Mouse (Mus musculus): Measurements from ENCODE around the gene Rab5a.
"Not testable (repeated sequence)": the region's sequence is repeated elsewhere in the genome, so short reads cannot be mapped to it uniquely, and the experiment has no call there.

Gene Rab5a

DNA sequence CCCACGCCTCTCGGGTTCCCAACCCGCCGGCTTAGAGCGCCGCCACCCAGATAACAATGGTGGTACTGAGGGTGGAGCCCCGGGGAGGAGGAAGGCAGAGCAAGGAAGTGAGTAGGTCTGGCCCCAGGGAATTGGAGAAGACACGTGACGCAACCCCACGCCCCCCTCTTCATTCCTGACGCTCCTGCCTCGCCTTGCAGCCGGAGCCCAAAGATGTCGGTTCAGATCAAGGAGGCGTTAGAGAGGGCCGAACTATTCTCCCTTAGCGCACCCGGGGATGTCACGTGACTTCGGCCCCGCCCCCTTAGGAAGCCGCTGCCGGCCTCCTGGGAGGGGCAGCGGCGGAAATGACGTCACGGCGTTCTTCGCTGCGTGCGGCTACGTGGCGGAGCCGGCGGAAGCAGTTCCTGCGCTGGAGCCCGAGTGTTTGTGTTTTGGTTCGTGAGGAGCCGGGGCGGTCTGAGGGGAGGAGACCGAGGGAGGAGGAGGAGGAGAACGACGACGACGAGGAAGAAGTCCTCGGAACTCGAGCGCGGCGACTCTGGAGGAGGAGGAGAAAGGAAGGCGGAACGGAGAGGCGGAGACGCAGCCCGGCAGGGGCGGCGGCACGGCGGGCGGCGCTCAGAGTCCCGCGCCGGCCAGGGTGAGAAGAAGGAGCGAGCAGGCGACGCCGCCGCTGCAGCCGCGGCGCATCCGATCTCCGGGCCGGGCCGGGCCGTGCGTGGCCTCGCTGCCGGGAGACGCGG lies at the start of gene Rab5a:
Gene Rab5a (plus strand): TSS at position 377 of the 746 bp plus-strand sequence.
- peak; percentile 99 for DNase-seq (ENCODE audit: extremely low spot score, low spot score)

DNA sequence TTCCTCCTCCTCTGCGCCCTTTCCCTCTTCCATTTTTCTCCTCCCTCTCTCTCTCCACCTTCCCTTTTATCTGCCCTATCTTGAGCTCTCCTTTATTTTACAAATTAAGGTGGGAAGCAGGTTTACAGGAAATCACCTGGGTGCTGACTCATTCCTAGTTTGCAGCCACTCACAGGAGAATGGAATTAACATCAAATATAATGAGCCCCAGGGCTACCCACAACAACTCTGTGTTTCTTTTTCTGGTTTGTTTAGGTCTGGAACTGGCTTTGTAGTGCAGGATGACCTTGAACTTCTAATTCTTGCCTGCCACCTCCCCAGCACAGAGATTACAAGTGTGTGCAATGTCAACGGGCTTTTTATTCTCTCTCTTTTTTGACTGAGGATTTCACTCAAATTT lies 22.9 kb upstream of the Rab5a start:
- no peak for DNase-seq (ENCODE audit: extremely low spot score, low spot score)

DNA sequence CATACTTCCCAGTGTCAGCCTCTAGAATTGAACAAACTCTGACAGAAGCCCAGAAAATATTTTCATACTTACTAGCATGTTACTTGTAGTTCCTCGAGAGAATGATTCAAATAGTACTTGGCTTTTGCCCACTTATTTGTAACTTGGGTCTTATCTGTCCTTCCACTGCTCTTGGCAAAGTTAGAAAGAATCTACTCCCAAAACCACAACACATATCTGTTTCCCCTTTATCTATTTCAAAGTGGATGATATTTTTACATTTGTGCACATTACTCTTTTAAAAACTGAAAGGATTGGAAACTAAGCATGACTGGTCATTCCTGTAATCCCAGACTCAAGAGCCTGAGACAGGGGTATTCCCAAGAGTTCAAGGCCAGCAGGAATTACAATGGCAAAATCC lies 22.3 kb upstream of the Rab5a start:
- no peak for DNase-seq (ENCODE audit: extremely low spot score, low spot score)

DNA sequence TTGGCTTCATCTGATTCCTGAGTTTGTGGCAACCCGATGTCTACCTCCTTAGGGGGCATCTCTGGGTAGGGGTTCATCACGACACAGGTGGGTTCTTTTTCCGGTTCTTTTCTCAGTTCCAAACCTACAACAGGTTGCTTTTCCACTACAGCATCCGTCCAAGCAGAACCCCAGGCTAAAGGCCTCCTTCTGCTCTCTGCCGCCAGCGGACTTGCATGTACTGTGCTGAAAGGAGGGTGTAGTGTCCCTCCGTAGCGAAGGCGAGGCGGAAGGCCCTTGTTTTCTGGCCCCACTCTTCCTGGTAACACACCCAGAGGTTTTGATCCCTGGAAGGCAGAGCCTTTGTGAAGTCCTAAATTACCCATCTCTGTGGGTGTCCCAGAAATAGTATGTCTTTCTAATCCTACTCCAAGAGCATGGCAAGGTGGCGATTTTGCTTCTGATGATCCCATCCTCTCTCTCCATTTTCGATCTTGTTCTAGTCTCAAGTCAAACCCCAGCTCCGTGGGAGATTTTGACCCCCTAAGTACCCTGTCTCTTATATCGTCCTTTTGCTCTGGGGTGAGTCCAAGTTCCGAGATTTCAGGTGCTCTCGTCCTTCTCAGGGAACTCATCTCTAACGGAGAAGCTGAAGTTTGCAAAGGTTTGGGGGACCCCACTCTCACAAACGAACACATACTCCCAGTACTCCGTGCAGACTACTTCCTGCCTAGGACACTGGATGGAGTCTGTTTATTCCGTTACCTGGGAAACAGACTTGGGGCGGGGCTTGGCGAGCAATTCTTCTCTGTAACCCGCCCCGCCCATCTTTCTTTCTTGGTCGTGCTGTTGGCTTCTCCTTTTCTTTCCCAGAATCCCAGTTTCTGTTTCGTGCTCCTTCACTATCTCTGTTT lies 16.2 kb upstream of the Rab5a start, which contains the start of gene Efhb:
Gene Efhb (minus strand): TSS at position 719 of the 893 bp plus-strand sequence.
- DNase-seq (ENCODE audit: extremely low spot score, low spot score): peak; percentile 77

GRCm38 (mm10) chr17:53463496-53463840 lies 15.6 kb upstream of the Rab5a start:
- no peak for DNase-seq (ENCODE audit: extremely low spot score, low spot score)

DNA sequence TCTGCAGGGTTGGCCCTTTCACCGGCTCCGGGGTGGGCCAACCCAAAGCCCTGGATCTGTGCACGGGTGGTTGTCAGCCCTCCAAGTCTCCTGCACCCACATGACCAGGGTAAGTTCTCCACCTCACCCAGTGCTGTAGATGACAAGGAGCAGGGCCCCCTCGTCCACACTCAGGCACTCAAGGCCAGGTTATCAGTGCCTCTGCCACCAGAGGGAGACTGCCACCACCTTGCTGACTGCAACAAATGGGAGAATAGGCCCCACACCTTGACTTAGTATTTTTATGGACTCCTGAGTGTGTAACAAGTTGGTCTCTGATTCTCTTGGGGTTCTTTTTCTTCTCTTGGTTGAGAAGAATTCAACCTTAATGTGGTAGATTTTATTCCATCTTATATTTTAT lies 13.5 kb upstream of the Rab5a start:
- DNase-seq (ENCODE audit: extremely low spot score, low spot score): no peak

- no peak for DNase-seq (ENCODE audit: extremely low spot score, low spot score)
Measured at GRCm38 (mm10) chr17:53468697-53469096, 10.3 kb upstream of the Rab5a start.

GRCm38 (mm10) chr17:53478066-53478857 lies 772 bp upstream of the Rab5a start:
- DNase-seq (ENCODE audit: extremely low spot score, low spot score): peak; percentile 15

DNA sequence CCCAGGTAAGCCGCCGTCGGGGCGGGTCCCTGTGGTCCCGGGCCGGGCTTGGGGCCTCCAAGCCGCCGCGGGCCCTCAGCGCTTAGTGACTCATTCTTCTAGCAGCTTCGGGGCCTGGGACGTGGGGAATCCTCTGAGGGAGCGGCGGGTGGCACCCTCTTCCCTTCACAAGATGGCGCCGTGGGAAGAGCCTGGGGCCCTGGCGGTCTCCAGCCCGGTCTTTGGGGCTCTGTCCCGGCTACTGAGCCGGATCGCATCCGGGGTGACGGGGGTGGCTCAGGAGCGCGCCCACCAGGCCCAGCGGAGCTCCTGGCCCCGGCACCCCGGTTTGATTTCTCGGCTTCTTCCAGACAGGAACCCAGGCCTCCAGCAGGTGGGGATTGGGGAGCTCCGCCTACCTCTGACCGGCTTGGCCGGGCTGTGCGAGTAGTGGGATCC lies 589 bp downstream of the Rab5a start:
- DNase-seq (ENCODE audit: extremely low spot score, low spot score): peak; percentile 76

- no peak for DNase-seq (ENCODE audit: extremely low spot score, low spot score)
Measured at GRCm38 (mm10) chr17:53480433-53480832, 1.4 kb downstream of the Rab5a start.

- no peak for DNase-seq (ENCODE audit: extremely low spot score, low spot score)
Measured at GRCm38 (mm10) chr17:53488291-53489006, 9.4 kb downstream of the Rab5a start.

DNA sequence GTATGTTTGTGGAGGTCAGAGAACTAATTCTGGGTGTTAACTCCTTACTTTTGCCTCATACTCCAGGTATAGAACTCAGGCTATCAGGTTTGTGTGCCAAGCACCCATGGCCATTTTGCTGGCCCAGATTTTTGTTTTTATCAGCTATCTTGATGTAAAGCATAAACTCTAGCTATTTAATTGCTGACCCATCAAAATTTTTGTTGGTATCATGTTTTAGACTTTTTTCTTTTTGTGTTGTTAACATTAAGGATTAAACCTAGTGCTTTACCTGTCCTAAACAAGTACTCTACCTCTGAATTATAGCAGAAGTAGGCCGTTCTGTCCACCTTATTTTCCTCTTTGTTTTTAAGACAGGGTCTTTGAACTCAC lies 10.0 kb downstream of the Rab5a start:
- no peak for DNase-seq (ENCODE audit: extremely low spot score, low spot score)

DNA sequence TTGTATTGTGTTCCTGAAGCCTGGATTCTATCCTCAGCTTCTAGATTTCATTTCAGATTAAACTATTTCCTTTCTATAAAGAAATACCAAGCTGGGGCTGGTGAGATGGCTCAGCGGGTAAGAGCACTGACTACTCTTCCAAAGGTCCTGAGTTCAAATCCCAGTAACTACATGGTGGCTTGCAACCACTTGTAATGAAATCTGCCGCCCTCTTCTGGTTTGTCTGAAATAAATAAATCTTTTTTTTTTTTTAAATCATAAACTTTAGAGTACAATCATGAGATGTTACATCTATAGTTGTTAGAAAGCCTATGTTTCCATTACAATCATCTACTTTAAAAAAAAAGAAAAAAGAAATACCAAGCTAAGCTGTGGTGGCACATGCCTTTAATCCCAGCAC lies 23.9 kb downstream of the Rab5a start:
- DNase-seq (ENCODE audit: extremely low spot score, low spot score): no peak

DNA sequence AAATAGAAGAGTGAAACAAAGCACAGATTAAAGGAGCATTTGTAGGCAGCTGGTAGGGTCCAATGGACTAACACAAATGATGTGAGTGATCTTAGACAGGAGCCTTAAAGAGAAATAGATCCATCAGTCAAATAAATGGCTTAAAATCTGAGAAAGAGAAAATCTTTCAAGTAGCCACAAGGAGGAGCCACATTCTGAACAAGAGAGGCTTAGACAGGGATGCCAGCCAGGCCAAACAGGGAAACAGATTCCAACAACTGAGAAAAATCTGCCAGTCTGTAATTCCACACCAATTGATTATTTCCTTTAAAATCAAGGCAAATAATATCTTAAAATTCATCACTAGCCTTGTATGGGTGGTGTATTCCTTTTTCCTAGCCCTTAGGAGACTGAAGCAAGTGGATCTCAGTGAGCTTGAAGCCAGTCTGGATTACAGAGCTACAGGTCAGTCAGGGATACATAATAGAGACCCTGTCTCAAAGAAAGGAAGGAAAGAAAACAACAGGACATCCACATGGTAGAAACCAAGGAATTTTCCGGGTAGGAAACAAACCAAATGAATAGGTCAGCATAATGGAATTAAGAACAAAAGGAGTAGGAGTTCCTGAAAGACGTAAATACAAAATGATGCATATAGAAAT lies 33.4 kb downstream of the Rab5a start:
- no peak for DNase-seq (ENCODE audit: extremely low spot score, low spot score)

GRCm38 (mm10) chr17:53519364-53519763 lies 40.3 kb downstream of the Rab5a start:
- DNase-seq (ENCODE audit: extremely low spot score, low spot score): no peak

GRCm38 (mm10) chr17:53520509-53520908 lies 41.5 kb downstream of the Rab5a start:
- DNase-seq (ENCODE audit: extremely low spot score, low spot score): no peak

GRCm38 (mm10) chr17:53528034-53528433 lies 49.0 kb downstream of the Rab5a start:
- no peak for DNase-seq (ENCODE audit: extremely low spot score, low spot score)

GRCm38 (mm10) chr17:53531160-53531559 lies 52.1 kb downstream of the Rab5a start:
- no peak for DNase-seq (ENCODE audit: extremely low spot score, low spot score)

- DNase-seq (ENCODE audit: extremely low spot score, low spot score): no peak
Measured at GRCm38 (mm10) chr17:53532425-53532824, 53.4 kb downstream of the Rab5a start.

- not testable (repeated sequence) for DNase-seq (ENCODE audit: extremely low spot score, low spot score)
Measured at GRCm38 (mm10) chr17:53539351-53539750, 60.3 kb downstream of the Rab5a start, which contains the start of gene Pp2d1. Gene Pp2d1 (minus strand): TSS chr17:53539451.
